Mouse (Mus musculus) megakaryocyte progenitor cell, adult 5-6 weeks (primary cell): ENCODE measurements around the gene Pcbp4. TPM values are rescaled to one million over a fixed set of nuclear protein-coding genes. Genes with fewer than 3 reads are reported as not detected.
A peak's percentile ranks its signal among the peaks of the same experiment; 100 is the strongest.

Source experiments
- ATAC-seq: replicated peaks from 2 replicates; pipeline ENCODE4 v1.8.0; 2016; ENCODE audit warnings: mild to moderate bottlenecking, moderate TSS enrichment, inconsistent platforms; ENCODE audit not compliant: poor library complexity
- total RNA-seq, 2 experiments: library from RNA; stranded (forward) in 1 of 2; stranded (reverse) in 1 of 2; fragments of 157-497, 149-512 nt in 1 of 2; fragments of 200-1000 nt in 1 of 2; gene quantifications; 2 replicates each; pipeline versions ENCODE4 v1.2.3 to v1.2.4; 2015 to 2017

Pcbp4 gene
- total RNA-seq, 2 experiments from 2014 or later = 0.91 to 0.96 TPM

GRCm38 (mm10) chr9:106463122-106464063 is 10.3 kb downstream of the Pcbp4 start:
- no peak for ATAC-seq

GRCm38 (mm10) chr9:106464751-106465541 is 11.9 kb downstream of the Pcbp4 start:
- peak; percentile 40 for ATAC-seq

GRCm38 (mm10) chr9:106465571-106466200 is 12.6 kb downstream of the Pcbp4 start, which contains the start of gene Gpr62:
Gene Gpr62 (minus strand): TSS chr9:106465938.
- no peak for ATAC-seq

- ATAC-seq = no peak
Observed at GRCm38 (mm10) chr9:106466721-106467120, 13.6 kb downstream of the Pcbp4 start.

- no peak for ATAC-seq
Observed at GRCm38 (mm10) chr9:106467746-106468145, 14.7 kb downstream of the Pcbp4 start.

- ATAC-seq = peak; percentile 46
Observed at GRCm38 (mm10) chr9:106469317-106469716, 16.2 kb downstream of the Pcbp4 start.

GRCm38 (mm10) chr9:106469776-106470175 is 16.7 kb downstream of the Pcbp4 start:
- no peak for ATAC-seq

GRCm38 (mm10) chr9:106470991-106471750 is 18.1 kb downstream of the Pcbp4 start:
- ATAC-seq = no peak

- no peak for ATAC-seq
Observed at GRCm38 (mm10) chr9:106471892-106472291, 18.8 kb downstream of the Pcbp4 start.

- ATAC-seq = no peak
Observed at GRCm38 (mm10) chr9:106472321-106472720, 19.2 kb downstream of the Pcbp4 start.

- no peak for ATAC-seq
Observed at GRCm38 (mm10) chr9:106473081-106473752, 20.1 kb downstream of the Pcbp4 start.

- ATAC-seq = no peak
Observed at GRCm38 (mm10) chr9:106473753-106474105, 20.6 kb downstream of the Pcbp4 start.

- ATAC-seq = peak; percentile 56
Observed at GRCm38 (mm10) chr9:106474456-106474855, 21.4 kb downstream of the Pcbp4 start.

- no peak for ATAC-seq
Observed at GRCm38 (mm10) chr9:106475046-106475445, 22.0 kb downstream of the Pcbp4 start.

GRCm38 (mm10) chr9:106475663-106476001 is 22.5 kb downstream of the Pcbp4 start, which contains the start of gene Rrp9:
Gene Rrp9 (plus strand): TSS chr9:106475963.
- ATAC-seq = no peak

- 0 out of 2 replicates have a peak, but pooled peaks have one; percentile 2 for ATAC-seq
Observed at GRCm38 (mm10) chr9:106476002-106476923, 23.2 kb downstream of the Pcbp4 start.

GRCm38 (mm10) chr9:106476924-106477484 is 23.9 kb downstream of the Pcbp4 start, which contains the start of gene Parp3:
Gene Parp3 (minus strand): TSS chr9:106476949.
- ATAC-seq = peak; percentile 87

GRCm38 (mm10) chr9:106477649-106478048 is 24.6 kb downstream of the Pcbp4 start:
- ATAC-seq = no peak
